Mouse (Mus musculus): Measurements from ENCODE around the gene Prelp.

DNA sequence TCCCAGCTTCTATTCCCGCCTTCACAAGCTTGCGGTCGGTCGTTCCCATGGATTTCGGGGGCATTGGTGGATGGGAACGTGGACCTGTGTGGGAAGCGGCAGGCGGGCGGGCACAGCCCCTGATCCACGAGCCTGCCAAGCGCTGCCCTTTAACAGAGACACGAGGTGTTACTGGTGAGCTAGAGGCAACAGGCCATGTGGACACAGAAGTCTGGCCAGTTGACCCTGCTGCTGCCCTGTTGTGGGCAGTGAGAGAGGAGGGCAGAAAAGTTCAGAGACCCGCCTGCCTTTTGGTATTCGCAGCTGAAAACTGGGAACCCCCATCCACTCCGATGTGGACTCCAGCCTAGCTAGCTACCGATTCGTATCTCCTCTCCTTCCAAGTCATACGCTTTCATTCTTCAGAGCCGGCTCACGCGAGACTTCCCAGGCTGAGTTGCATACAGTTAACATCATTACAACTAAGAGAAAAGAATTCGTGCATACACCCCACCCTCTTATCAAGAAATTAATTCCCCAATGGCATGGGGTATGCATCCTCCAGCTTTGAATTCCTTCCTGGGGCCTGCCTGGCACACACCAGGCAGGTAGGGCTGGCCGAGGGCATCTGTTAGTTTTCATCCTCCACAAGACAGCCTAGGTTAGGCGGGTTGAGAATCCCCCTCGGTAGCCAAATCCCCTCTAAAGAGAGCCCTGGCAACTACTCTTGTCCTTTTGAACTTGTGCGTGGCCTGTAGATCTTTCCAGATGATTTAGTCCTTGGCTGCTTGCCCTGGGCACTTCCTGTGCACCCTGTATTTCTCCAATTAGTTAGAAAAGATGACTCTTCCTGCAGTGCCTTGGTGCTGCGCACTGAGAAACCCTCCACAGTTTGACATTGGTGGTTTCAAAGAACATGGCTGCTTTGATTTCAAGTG is 12.3 kb downstream of the Prelp start:
- peak; percentile 9; the same call in 1 of the 2 replicates for TF ChIP-seq CTCF (IDR thresholded peaks at IDR 0.05; ENCODE audit: extremely low read depth, insufficient read length, insufficient replicate concordance, low read depth, low read length)
- TF ChIP-seq POLR2A (IDR thresholded peaks at IDR 0.05; ENCODE audit: low read depth, low read length) = no peak; the same call in 1 of the 2 replicates
